Mouse (Mus musculus): ENCODE results near the gene Usp6nl.

- TF ChIP-seq GATA1 (IDR thresholded peaks at IDR 0.05; ENCODE audit: borderline replicate concordance, low read length) (no peak), FLI1 (IDR thresholded peaks at IDR 0.05; ENCODE audit: low read length) (no peak)
Measured at GRCm38 (mm10) chr2:6444015-6444414, 121.5 kb downstream of the Usp6nl start.
